Mouse (Mus musculus): ENCODE measurements around the gene Gm49320. TPM values are rescaled to one million over a fixed set of nuclear protein-coding genes. Genes with fewer than 3 reads are reported as not detected.

Gene Gm49320
- polyA plus RNA-seq, 1 experiment from 2014 or later, result 1.6 TPM

DNA sequence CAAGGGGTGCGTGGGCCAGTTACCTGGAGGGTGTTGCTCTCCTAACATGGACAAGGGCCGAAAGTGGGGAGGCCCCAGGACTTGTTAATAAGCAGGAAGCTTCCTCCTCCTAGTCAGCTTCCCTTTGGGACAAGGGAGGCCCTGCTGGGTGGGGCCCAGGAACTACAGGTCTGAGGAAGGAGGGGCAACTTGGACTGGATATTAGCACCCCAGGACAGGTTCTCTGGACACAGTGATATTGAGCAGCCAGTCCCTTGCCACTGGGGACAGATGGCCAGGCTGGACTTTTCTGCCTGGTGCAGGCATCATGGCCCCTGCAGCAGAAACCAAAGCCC lies 31.7 kb upstream of the Gm49320 start:
- 0 out of 2 replicates have a peak, but pooled peaks have one; percentile 0 for ATAC-seq (ENCODE audit: low FRiP score)
- Histone ChIP-seq H3K4me1 (replicated peaks; ENCODE audit: control insufficient read depth, insufficient read depth, low read length) (peaks cover 7% of the 10 kb centered on the region), H3K9ac (0 out of 2 replicates have a peak overlapping the region, but pooled peaks have one; percentile 1), H3K4me2 (replicated peaks) (no peak overlapping the region), H3K4me3 (replicated peaks; ENCODE audit: low read length) (no peak overlapping the region), H3K27me3 (ENCODE audit: control insufficient read depth, insufficient read depth, low read length) (peaks cover 14% of the 10 kb centered on the region; the same call in 1 of the 2 replicates), H3K9me3 (ENCODE audit: control insufficient read depth, low read length) (no peaks in the 10 kb centered on the region), H3K27ac (no peak overlapping the region), H3K36me3 (replicated peaks; ENCODE audit: control insufficient read depth, insufficient read depth) (peaks cover 90% of the 10 kb centered on the region)
- DNase-seq (ENCODE audit: low spot score), result no peak
- 58% methylated on average over 2 of the region's 2 CpGs for WGBS

DNA sequence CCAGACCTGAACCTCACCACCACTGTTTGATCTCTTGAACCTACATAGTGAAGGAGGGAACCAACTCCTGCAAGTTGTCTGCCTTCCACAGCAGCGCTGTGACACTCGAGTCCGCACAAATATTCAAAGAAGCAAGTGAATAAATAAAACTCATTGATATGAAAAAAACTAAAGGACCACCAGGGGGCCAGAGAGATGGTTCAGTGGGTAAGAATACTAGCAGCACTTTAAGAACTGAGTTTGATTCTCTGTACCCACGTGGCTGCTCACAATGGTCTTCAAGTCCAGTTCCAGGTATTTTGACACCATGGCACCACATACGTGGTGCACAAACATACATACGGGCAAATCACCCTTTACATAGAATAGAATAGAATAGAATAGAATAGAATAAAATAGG lies 27.6 kb upstream of the Gm49320 start:
- no peaks in the 10 kb centered on the region for H3K27me3 ChIP-seq (ENCODE audit: control insufficient read depth, insufficient read depth, low read length)
- peaks cover 42% of the 10 kb centered on the region for H3K4me1 ChIP-seq (replicated peaks; ENCODE audit: control insufficient read depth, insufficient read depth, low read length)
- no peak overlapping the region; the same call in 1 of the 2 replicates for H3K4me2 ChIP-seq (replicated peaks)
- no peak overlapping the region for H3K27ac ChIP-seq
- H3K9ac ChIP-seq, result no peak overlapping the region
- peaks cover 70% of the 10 kb centered on the region for H3K36me3 ChIP-seq (replicated peaks; ENCODE audit: control insufficient read depth, insufficient read depth)
- no peaks in the 10 kb centered on the region for H3K9me3 ChIP-seq (ENCODE audit: control insufficient read depth, low read length)
- DNase-seq (ENCODE audit: low spot score), result no peak
- ATAC-seq (ENCODE audit: low FRiP score), result no peak
- H3K4me3 ChIP-seq (replicated peaks; ENCODE audit: low read length), result no peak overlapping the region
- 69% methylated on average over 6 of the region's 6 CpGs for WGBS

DNA sequence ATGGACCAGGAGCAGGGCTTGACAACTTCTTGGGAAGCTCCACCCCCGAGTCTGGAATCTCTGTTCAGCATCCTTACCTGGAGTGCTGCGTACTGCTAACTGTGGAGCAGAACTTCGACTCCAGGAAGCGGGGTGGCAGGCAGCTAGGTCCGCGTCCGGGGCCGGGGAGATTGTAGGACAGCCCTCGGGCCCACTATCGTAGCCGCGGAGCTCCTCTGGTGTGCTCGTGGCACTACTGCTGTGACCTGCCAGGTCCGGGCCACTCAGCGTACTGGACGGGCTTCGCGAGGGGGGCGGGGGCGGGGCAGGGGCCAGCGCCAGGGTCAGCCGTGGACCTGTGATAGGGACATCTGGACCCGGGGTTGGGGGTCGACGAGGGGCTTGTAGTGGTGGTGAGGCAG lies 25.9 kb upstream of the Gm49320 start:
- ATAC-seq (ENCODE audit: low FRiP score), result peak; percentile 1; the same call in 1 of the 2 replicates
- H3K36me3 ChIP-seq (replicated peaks; ENCODE audit: control insufficient read depth, insufficient read depth), result peaks cover 53% of the 10 kb centered on the region
- peak overlapping the region; percentile 58 for H3K27ac ChIP-seq
- H3K9me3 ChIP-seq (ENCODE audit: control insufficient read depth, low read length), result no peaks in the 10 kb centered on the region
- DNase-seq (ENCODE audit: low spot score), result no peak
- H3K27me3 ChIP-seq (ENCODE audit: control insufficient read depth, insufficient read depth, low read length), result no peaks in the 10 kb centered on the region
- H3K4me3 ChIP-seq (replicated peaks; ENCODE audit: low read length), result peak overlapping the region; percentile 81
- 1% methylated on average over 25 of the region's 25 CpGs for WGBS
- peak overlapping the region; percentile 97 for H3K4me2 ChIP-seq (replicated peaks)
- peaks cover 35% of the 10 kb centered on the region for H3K4me1 ChIP-seq (replicated peaks; ENCODE audit: control insufficient read depth, insufficient read depth, low read length)
- H3K9ac ChIP-seq, result peak overlapping the region; percentile 65

DNA sequence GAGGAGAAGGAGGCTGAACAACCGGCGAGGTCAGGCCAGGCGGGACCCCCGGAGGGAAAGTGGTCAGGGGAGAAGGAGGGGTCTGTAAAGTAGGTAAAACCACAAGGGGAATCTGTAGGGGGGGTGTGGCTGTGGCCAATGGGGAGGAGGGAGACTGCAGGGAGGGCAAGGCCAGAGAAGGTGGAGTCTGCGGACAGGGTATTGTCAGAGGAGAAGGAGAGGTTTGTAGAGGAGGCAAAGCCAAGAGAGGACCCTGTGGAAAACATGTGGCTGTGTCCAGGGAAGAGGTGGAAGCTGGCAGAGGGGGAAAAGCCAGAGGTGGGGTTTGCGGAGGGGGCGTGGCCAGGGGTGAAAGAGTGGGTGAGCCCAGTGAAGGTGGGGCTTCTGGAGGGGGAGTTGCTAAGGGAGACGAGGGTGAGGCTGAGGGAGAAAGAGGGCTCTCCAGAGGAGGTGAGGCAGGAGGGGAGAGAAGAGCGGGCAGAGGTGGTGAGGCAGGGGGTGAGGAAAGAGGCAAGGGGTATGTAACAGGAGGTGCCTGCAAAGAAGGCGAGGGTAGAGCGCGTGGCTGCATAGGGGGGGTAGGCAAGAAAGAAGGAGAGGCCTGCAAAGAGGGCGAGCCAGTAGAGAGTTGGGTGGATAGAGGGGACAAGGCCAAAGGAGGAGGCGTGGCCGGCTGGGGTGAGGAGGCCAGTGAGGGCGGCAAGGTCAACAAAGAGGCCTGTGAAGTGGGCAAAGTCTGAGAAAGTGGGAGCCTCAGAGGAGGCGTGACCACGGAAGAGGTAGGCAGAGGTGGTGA lies 25.3 kb upstream of the Gm49320 start:
- peak overlapping the region; percentile 64 for H3K27ac ChIP-seq
- peaks cover 35% of the 10 kb centered on the region for H3K4me1 ChIP-seq (replicated peaks; ENCODE audit: control insufficient read depth, insufficient read depth, low read length)

DNA sequence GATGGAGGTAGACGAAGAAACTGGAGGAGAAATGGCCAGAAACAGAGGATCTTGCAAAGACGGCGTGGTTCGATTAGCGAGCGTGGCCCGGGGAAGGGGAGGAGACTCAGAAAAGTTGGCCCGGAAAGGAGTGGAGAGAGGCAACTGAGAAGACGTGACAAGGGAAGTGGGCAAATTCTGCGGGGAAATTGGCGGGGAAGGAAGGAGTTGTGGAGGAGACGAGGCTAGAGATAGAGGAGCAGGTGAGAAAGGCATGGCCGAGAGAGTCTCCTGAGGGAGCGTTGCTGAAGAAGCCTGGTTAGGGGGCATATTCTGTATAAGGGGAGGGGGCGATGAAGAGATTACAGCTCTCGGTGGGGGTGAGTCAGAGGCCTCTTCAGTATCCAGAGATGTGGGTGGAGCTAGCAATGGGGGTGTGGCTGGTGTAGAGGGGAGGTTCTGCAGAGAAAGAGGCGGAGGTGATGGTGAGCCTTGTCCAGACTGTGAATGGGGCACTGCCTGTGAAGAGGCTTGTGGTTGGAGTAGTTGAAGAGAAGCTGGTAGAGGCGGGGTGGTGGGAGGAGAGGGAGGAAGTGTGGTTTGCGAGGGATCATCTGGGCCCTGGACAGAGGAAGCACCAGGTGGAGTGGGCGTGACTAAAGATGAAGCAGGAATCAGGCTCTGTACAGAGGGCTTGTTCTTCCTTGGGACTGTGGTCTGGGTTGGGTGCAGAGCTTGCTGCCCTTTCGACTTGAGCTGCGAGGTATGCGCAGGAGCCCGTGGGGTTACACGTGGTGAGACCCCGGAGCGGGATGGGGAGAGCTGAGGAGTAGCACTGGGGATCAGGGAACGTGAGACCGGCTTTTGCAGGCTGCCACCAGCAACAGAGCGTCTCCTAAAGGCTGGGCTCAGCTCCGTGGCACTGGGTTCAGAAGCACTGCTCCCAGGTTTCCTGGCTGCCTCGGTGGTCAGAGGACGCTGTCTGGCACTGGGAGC lies 24.4 kb upstream of the Gm49320 start:
- Histone ChIP-seq H3K27me3 (ENCODE audit: control insufficient read depth, insufficient read depth, low read length) (no peaks in the 10 kb centered on the region), H3K4me3 (replicated peaks; ENCODE audit: low read length) (peak overlapping the region; percentile 81), H3K36me3 (replicated peaks; ENCODE audit: control insufficient read depth, insufficient read depth) (peaks cover 39% of the 10 kb centered on the region), H3K4me1 (replicated peaks; ENCODE audit: control insufficient read depth, insufficient read depth, low read length) (peaks cover 35% of the 10 kb centered on the region), H3K9me3 (ENCODE audit: control insufficient read depth, low read length) (no peaks in the 10 kb centered on the region), H3K27ac (0 out of 2 replicates have a peak overlapping the region, but pooled peaks have one; percentile 64), H3K4me2 (replicated peaks) (peak overlapping the region; percentile 97), H3K9ac (peak overlapping the region; percentile 65)
- WGBS, result 14% methylated on average over 33 of the region's 33 CpGs
- ATAC-seq (ENCODE audit: low FRiP score) (no peak), DNase-seq (ENCODE audit: low spot score) (no peak)

More for the DNA sequence above, 25.3 kb upstream of the Gm49320 start:
- ATAC-seq (ENCODE audit: low FRiP score) (peak; percentile 9; the same call in 1 of the 2 replicates), DNase-seq (ENCODE audit: low spot score) (no peak)
- no peaks in the 10 kb centered on the region for H3K27me3 ChIP-seq (ENCODE audit: control insufficient read depth, insufficient read depth, low read length)
- 4% methylated on average over 18 of the region's 18 CpGs for WGBS
- H3K9ac ChIP-seq, result peak overlapping the region; percentile 65
- H3K4me3 ChIP-seq (replicated peaks; ENCODE audit: low read length), result peak overlapping the region; percentile 81
- H3K9me3 ChIP-seq (ENCODE audit: control insufficient read depth, low read length), result no peaks in the 10 kb centered on the region
- peak overlapping the region; percentile 97 for H3K4me2 ChIP-seq (replicated peaks)
- H3K36me3 ChIP-seq (replicated peaks; ENCODE audit: control insufficient read depth, insufficient read depth), result peaks cover 48% of the 10 kb centered on the region

DNA sequence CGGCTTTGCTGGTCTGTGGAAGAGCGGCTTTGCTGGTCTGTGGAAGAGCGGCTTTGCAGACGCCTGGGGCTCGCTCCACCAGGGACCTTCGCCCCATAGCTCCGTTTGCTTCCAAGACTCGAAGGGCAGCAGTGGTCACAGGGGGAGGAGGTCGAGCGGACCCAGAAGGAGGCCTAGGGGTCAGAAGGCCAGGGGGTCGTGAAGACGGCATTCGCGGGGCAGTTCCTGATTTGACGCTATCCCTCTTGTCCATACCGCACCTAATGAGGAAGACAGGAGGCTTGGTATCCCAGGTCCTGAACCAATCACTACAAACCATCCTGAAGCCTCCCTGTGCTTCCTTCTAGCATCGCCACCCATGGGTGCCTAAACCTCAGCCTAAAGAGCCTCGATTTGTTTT lies 22.4 kb upstream of the Gm49320 start:
- WGBS, result 4% methylated on average over 18 of the region's 18 CpGs
- DNase-seq (ENCODE audit: low spot score), result no peak
- peaks cover 22% of the 10 kb centered on the region for H3K36me3 ChIP-seq (replicated peaks; ENCODE audit: control insufficient read depth, insufficient read depth)

DNA sequence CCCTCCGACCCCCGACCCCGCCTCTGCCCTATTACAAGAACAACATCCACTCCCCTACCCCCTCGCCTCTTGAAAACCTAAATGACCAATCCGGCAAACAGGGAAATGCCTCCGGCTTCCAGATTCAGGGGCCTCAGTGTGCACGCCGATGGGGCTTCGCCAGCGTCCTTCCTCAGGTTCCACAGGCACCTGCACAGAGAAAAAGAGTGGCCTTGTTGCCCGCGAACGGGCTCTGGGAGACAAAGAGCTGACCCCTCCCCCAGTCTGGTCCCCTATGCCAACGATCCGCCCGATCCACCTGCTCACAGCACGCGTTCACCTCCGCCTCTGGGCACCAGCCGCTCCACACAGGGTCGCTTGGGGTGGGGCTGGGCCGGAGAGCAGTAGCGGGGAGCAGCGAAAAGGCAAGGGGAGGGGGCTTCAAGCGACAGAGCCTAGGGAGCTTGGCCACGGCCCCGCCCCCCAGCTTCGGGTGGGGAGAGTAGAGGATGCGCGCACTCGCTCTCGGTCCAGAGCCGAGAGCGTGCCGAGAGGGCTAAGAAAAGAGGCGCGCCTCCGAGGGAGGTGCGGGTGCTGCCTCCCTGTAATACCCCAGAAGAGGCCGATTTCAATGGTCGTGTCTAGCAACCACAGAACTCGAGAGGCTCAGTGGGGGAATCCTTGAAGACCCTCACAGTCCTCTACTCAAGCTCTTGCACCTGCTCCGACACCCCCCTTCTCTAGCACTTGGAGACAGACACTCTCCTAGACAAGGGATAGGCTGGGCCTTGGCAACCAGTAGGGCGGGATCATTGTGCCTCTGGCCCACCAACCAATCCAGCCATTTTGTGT lies 21.7 kb upstream of the Gm49320 start, which contains the start of gene Prr36:
Gene Prr36 (minus strand): TSS at position 669 of the 831 bp plus-strand sequence.
- H3K27ac ChIP-seq, result peak within 1 kb of the TSS; percentile 98
- H3K9ac ChIP-seq, result peak within 1 kb of the TSS; percentile 95
- ATAC-seq (ENCODE audit: low FRiP score) (peak; percentile 91), DNase-seq (ENCODE audit: low spot score) (peak; percentile 85)
- under 1% methylated on average over 44 of the region's 44 CpGs for WGBS
- peak within 1 kb of the TSS; percentile 81 for H3K4me3 ChIP-seq (replicated peaks; ENCODE audit: low read length)
- H3K4me1 ChIP-seq (replicated peaks; ENCODE audit: control insufficient read depth, insufficient read depth, low read length), result peaks cover 35% of the 10 kb centered on the region
- no peaks in the 10 kb centered on the region for H3K27me3 ChIP-seq (ENCODE audit: control insufficient read depth, insufficient read depth, low read length)
- peaks cover 18% of the 10 kb centered on the region for H3K36me3 ChIP-seq (replicated peaks; ENCODE audit: control insufficient read depth, insufficient read depth)
- H3K9me3 ChIP-seq (ENCODE audit: control insufficient read depth, low read length), result no peaks in the 10 kb centered on the region
- peak within 1 kb of the TSS; percentile 97 for H3K4me2 ChIP-seq (replicated peaks)

More for the DNA sequence above, 22.4 kb upstream of the Gm49320 start:
- Histone ChIP-seq H3K9ac (peak overlapping the region; percentile 95), H3K27ac (peak overlapping the region; percentile 98), H3K4me1 (replicated peaks; ENCODE audit: control insufficient read depth, insufficient read depth, low read length) (peaks cover 35% of the 10 kb centered on the region), H3K4me3 (replicated peaks; ENCODE audit: low read length) (peak overlapping the region; percentile 81), H3K9me3 (ENCODE audit: control insufficient read depth, low read length) (no peaks in the 10 kb centered on the region), H3K4me2 (replicated peaks) (peak overlapping the region; percentile 97), H3K27me3 (ENCODE audit: control insufficient read depth, insufficient read depth, low read length) (no peaks in the 10 kb centered on the region)
- peak; percentile 15 for ATAC-seq (ENCODE audit: low FRiP score)

DNA sequence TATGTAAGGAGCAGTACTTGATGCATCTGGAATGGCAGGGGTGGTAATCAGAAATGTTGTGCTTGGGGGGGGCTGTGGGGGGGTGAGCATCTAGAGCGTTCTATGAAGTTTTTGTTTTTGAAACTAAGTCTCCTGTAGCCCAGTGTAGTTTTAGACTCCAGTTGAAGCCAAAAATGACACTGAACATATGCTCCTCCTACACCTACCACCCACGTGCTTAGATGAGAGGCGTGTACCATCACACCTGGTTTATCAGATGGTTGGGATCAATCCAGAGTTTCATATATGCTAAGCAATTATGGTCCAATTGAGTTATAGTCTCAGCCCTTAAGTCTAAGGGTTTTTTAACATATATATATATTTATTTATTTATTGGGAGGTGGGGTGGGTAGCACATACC lies 19.0 kb upstream of the Gm49320 start:
- DNase-seq (ENCODE audit: low spot score) (no peak), ATAC-seq (ENCODE audit: low FRiP score) (no peak)
- Histone ChIP-seq H3K9me3 (ENCODE audit: control insufficient read depth, low read length) (no peaks in the 10 kb centered on the region), H3K27me3 (ENCODE audit: control insufficient read depth, insufficient read depth, low read length) (no peaks in the 10 kb centered on the region), H3K9ac (no peak overlapping the region), H3K4me2 (replicated peaks) (no peak overlapping the region), H3K4me3 (replicated peaks; ENCODE audit: low read length) (no peak overlapping the region), H3K36me3 (replicated peaks; ENCODE audit: control insufficient read depth, insufficient read depth) (peaks cover 13% of the 10 kb centered on the region), H3K27ac (no peak overlapping the region), H3K4me1 (replicated peaks; ENCODE audit: control insufficient read depth, insufficient read depth, low read length) (peaks cover 15% of the 10 kb centered on the region)
- 85% methylated on average over 3 of the region's 3 CpGs for WGBS

All from hindbrain, embryonic 14.5 days (tissue).